Mouse (Mus musculus) limb, embryonic 15.5 days (tissue): Measurements from ENCODE around the gene Gm20388. TPM values are rescaled to one million over a fixed set of nuclear protein-coding genes. Genes with fewer than 3 reads are reported as not detected.

Experiments
- ATAC-seq: fragments of 200-750 bp; cut with Nextera tagmentation; 2 replicates; pipeline ENCODE4 v1.8.0; 2017; ENCODE audit warnings: low read depth, moderate TSS enrichment; ENCODE audit not compliant: insufficient number of reproducible peaks, low FRiP score, low TSS enrichment
- H3K27ac ChIP-seq: fragments of 300-500 bp; sonication (generic); 2 replicates; pipeline ENCODE4 v1.5.1; 2015; ENCODE audit warnings: moderate library complexity, mild to moderate bottlenecking, inconsistent platforms
- H3K27me3 ChIP-seq: fragments of 300-500 bp; sonication (generic); 2 replicates; pipeline ENCODE4 v1.6.1; 2015; ENCODE audit warnings: inconsistent platforms
- H3K36me3 ChIP-seq: fragments of 300-500 bp; sonication (generic); 2 replicates; pipeline ENCODE4 v1.6.1; 2015; ENCODE audit warnings: inconsistent platforms
- H3K4me1 ChIP-seq: fragments of 300-500 bp; sonication (generic); 2 replicates; pipeline ENCODE4 v1.6.1; 2015; ENCODE audit warnings: inconsistent platforms
- H3K4me2 ChIP-seq: fragments of 300-500 bp; sonication (generic); 2 replicates; pipeline ENCODE4 v1.6.1; 2015; ENCODE audit warnings: mild to moderate bottlenecking, inconsistent platforms
- H3K4me3 ChIP-seq: fragments of 300-500 bp; sonication (generic); 2 replicates; pipeline ENCODE4 v1.5.1; 2015; ENCODE audit warnings: mild to moderate bottlenecking, inconsistent platforms
- H3K9ac ChIP-seq: fragments of 300-500 bp; sonication (generic); 2 replicates; pipeline ENCODE4 v1.6.1; 2015; ENCODE audit warnings: inconsistent platforms
- H3K9me3 ChIP-seq: fragments of 300-500 bp; sonication (generic); 2 replicates; pipeline ENCODE4 v1.6.1; 2016; ENCODE audit warnings: inconsistent platforms
- whole genome bisulfite sequencing: fragments of 180-500 bp; shearing (Covaris S2); methylation state at CpG from one replicate; pipeline ENCODE4 v1.1.7; 2015; 5-methylcytosine and 5-hydroxymethylcytosine counted together
- polyA plus RNA-seq: library from polyadenylated mRNA; unstranded; fragments of >200 nt; fragmentation: Nextera tagmentation; extraction: Ambion mirVana; gene quantifications from 2 replicates; pipeline ENCODE4 v1.2.1, GENCODE M21; 2015

Gene Gm20388
- polyA plus RNA-seq, 1 experiment from 2014 or later = 4.9 TPM

GRCm38 (mm10) chr8:123710335-123710734 is 3799.7 kb downstream of the Gm20388 start:
- Histone ChIP-seq H3K4me1 (peaks cover 7% of the 10 kb centered on the region), H3K9me3 (no peaks in the 10 kb centered on the region), H3K36me3 (no peaks in the 10 kb centered on the region), H3K4me2 (no peak overlapping the region), H3K4me3 (no peak overlapping the region), H3K27ac (no peak overlapping the region), H3K9ac (no peak overlapping the region), H3K27me3 (no peaks in the 10 kb centered on the region)
- WGBS = 86% methylated on average over 5 of the region's 5 CpGs
- no peak for ATAC-seq

DNA sequence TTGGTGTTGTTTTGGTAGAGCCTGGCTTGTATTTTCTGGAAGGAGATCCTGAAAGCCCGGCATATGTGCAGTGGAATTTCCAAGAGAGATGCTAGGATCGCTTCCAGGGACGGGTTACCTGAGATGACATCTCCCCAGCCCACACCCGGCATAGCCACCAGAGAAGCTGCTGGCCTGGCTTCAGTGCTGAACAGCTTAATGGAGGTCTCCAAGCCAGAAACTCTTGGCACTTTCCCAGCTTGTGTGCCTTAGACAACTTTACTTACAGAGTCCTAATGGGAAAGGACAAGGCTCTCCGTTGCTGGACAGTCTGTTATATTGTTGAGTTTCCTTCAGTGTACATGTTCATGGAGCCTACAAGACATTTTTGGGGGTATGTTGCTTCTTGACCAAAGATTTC is 3803.8 kb downstream of the Gm20388 start:
- Histone ChIP-seq H3K9me3 (no peaks in the 10 kb centered on the region), H3K9ac (no peak overlapping the region), H3K4me2 (no peak overlapping the region), H3K4me1 (peaks cover 19% of the 10 kb centered on the region), H3K27me3 (no peaks in the 10 kb centered on the region), H3K36me3 (no peaks in the 10 kb centered on the region), H3K27ac (no peak overlapping the region), H3K4me3 (no peak overlapping the region)
- ATAC-seq = no peak
- WGBS = 84% methylated on average over 5 of the region's 5 CpGs

- peaks cover 19% of the 10 kb centered on the region for H3K4me1 ChIP-seq
- H3K9ac ChIP-seq = no peak overlapping the region
- 32% methylated on average over 13 of the region's 13 CpGs for WGBS
- H3K27ac ChIP-seq = no peak overlapping the region
- H3K36me3 ChIP-seq = no peaks in the 10 kb centered on the region
- H3K4me3 ChIP-seq = no peak overlapping the region
- no peaks in the 10 kb centered on the region for H3K9me3 ChIP-seq
- no peaks in the 10 kb centered on the region for H3K27me3 ChIP-seq
- ATAC-seq = no peak
- H3K4me2 ChIP-seq = no peak overlapping the region
Measured at GRCm38 (mm10) chr8:123715916-123716592, 3805.4 kb downstream of the Gm20388 start.

DNA sequence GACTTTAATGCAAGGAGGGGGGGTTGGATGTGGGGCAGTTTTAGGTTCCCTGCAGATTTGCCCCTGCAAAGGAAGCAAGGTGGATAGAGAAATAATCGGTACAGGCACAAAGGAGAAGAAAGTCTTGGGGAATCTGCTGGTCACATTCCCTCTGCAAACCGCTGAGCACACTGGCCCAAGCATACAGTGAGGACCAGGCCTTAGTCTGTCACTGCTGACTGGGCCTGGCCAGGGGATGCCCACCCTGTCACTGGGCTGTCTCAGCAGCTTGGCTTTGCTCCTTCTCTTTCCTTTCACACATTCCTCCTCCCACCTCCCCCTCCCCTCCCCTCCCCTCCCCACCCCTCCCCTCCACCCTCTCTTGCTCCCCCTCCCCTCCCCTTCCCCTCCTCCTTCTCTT is 3806.5 kb downstream of the Gm20388 start:
- 44% methylated on average over 2 of the region's 2 CpGs for WGBS
- H3K9ac ChIP-seq = no peak overlapping the region
- no peak overlapping the region for H3K27ac ChIP-seq

DNA sequence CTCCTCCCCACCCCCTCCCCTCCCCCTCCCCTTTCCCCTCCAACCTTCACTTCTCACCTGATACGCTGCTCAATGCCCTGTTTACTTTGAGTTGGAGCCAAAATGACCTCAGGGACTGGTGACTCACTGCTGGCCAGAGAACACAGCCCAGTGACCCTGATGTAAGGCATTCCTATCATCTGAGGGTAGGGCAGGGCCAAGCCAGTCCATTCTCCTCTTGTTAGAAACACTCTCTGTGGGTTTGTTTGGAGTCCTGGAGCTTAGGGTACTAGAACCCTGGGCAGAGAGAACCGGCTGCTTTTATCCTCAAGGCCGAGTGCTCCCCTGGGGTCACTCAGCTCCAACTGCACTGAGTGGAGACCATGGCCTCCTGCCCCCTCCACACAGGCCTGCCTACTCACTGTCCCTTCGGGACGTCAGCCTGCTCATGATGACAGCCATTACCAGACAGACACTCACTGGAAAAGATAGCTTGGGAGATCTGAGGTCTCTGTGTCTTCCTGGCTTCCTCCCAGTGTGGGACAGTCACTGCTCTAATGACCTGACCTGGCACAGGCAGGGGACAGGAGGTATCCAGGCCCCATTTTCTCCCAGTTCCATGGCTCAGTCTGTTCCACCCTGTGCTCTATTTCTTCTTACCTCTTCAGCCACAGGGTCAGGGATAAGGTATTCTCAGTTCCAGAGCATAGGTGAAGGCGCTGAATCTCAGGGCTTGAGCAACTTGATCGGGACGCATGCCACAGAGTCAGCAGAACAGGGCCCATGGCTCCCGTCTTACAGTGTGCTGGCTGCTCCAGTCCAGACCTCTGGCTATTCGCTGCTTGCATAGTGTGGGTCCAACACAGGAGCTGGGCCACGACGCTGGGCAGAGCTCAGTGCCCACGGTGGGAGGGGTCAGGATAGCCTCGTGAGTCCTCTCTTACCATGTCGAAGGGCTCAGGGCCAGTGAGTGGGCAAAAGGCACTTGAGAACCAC is 3807.2 kb downstream of the Gm20388 start:
- H3K27me3 ChIP-seq = no peaks in the 10 kb centered on the region
- H3K36me3 ChIP-seq = no peaks in the 10 kb centered on the region
- no peak overlapping the region for H3K27ac ChIP-seq
- no peaks in the 10 kb centered on the region for H3K9me3 ChIP-seq
- H3K9ac ChIP-seq = no peak overlapping the region
- peaks cover 19% of the 10 kb centered on the region for H3K4me1 ChIP-seq
- peak; percentile 38; the same call in 1 of the 2 replicates for ATAC-seq
- WGBS = 70% methylated on average over 15 of the region's 15 CpGs
- H3K4me3 ChIP-seq = no peak overlapping the region
- no peak overlapping the region for H3K4me2 ChIP-seq

More for the DNA sequence above, 3806.5 kb downstream of the Gm20388 start:
- no peak overlapping the region for H3K4me2 ChIP-seq
- ATAC-seq = no peak
- H3K9me3 ChIP-seq = no peaks in the 10 kb centered on the region
- H3K4me1 ChIP-seq = peaks cover 19% of the 10 kb centered on the region
- H3K27me3 ChIP-seq = no peaks in the 10 kb centered on the region
- no peak overlapping the region for H3K4me3 ChIP-seq
- no peaks in the 10 kb centered on the region for H3K36me3 ChIP-seq

DNA sequence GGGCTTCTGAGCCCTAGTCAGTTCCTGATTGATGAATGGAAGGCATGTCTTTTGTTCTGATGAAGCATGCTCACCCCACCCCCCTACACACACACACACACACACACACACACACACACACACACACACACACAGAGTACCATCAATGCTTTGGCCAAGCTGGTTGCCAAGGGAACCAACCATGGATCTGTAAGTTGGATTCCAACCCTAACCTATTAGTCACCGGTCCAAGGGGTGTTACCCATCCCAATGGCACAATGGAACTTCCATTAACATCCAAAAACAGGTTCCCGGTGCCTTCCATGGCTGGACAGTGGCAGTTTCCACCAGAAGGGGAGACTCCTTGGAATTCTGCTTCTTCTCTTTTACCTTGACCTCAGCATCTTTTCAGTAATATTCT is 3808.1 kb downstream of the Gm20388 start:
- Histone ChIP-seq H3K9ac (no peak overlapping the region), H3K36me3 (no peaks in the 10 kb centered on the region), H3K27me3 (no peaks in the 10 kb centered on the region), H3K4me1 (peaks cover 19% of the 10 kb centered on the region), H3K4me2 (no peak overlapping the region), H3K27ac (no peak overlapping the region), H3K4me3 (no peak overlapping the region), H3K9me3 (no peaks in the 10 kb centered on the region)
- no peak for ATAC-seq
- WGBS = 98% methylated on average over 2 of the region's 2 CpGs

- 78% methylated on average over 6 of the region's 6 CpGs for WGBS
- no peaks in the 10 kb centered on the region for H3K9me3 ChIP-seq
- H3K36me3 ChIP-seq = no peaks in the 10 kb centered on the region
- H3K27ac ChIP-seq = no peak overlapping the region
- no peak overlapping the region for H3K4me2 ChIP-seq
- ATAC-seq = no peak
- no peaks in the 10 kb centered on the region for H3K27me3 ChIP-seq
- H3K4me1 ChIP-seq = peaks cover 19% of the 10 kb centered on the region
- no peak overlapping the region for H3K9ac ChIP-seq
- H3K4me3 ChIP-seq = no peak overlapping the region
Measured at GRCm38 (mm10) chr8:123719280-123719679, 3808.6 kb downstream of the Gm20388 start.

DNA sequence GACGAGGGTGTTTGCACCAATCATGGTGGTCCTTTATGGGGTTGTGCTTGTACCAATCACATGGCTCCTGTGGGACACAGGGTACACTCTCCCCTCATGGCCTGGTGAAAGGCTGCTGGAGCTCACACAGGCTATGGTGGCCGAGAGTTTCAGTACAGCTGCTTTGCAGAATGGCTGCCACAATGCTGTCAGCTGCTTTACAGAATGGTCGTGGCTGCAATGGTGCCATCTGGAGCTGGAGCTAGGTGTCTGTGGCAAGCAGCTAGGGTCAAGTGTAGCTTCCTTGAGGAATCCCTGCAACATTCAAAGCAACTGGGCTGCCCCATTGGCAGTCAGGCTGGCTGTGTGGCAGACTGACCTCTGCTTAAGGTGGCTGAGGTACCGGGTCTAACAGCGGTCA is 3809.2 kb downstream of the Gm20388 start:
- WGBS = 54% methylated on average over 5 of the region's 5 CpGs
- no peaks in the 10 kb centered on the region for H3K27me3 ChIP-seq

DNA sequence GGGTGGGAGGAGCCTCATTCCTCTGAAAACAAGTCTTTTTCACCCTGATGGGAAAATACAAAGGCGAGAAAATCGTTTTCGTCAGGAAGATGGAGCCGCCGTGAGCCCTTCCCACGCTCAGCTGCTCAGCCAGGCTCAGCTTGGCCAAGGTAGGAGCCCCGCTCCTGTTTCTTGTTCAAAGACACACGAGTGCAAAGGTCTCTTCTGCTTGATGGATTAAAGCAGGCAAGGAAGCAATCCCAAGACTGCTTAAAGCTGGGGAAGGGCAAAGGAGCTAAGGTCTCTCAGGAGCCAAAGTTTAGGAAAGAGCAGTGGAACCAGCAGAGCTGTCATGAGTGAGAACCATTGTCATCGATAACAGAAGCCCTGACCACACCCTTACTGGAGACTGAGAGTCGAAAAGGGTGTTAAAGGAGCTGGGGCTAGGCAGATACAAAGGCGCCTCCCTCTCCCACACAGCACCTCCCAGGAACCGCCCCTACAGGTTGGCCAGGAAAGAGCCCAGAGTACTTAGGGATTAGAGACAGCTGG is 3809.9 kb downstream of the Gm20388 start:
- Histone ChIP-seq H3K4me1 (peaks cover 19% of the 10 kb centered on the region), H3K27ac (no peak overlapping the region), H3K9ac (no peak overlapping the region), H3K4me2 (no peak overlapping the region), H3K9me3 (no peaks in the 10 kb centered on the region), H3K27me3 (no peaks in the 10 kb centered on the region), H3K36me3 (no peaks in the 10 kb centered on the region), H3K4me3 (no peak overlapping the region)
- no peak for ATAC-seq
- 21% methylated on average over 12 of the region's 12 CpGs for WGBS

More for the DNA sequence above, 3809.2 kb downstream of the Gm20388 start:
- Histone ChIP-seq H3K9me3 (no peaks in the 10 kb centered on the region), H3K4me3 (no peak overlapping the region), H3K4me2 (no peak overlapping the region), H3K27ac (no peak overlapping the region), H3K4me1 (peaks cover 19% of the 10 kb centered on the region), H3K36me3 (no peaks in the 10 kb centered on the region), H3K9ac (no peak overlapping the region)
- no peak for ATAC-seq

- no peak for ATAC-seq
- Histone ChIP-seq H3K9me3 (no peaks in the 10 kb centered on the region), H3K4me3 (no peak overlapping the region), H3K4me2 (no peak overlapping the region), H3K9ac (no peak overlapping the region), H3K36me3 (no peaks in the 10 kb centered on the region), H3K27ac (no peak overlapping the region), H3K27me3 (no peaks in the 10 kb centered on the region), H3K4me1 (peaks cover 10% of the 10 kb centered on the region)
- WGBS = 88% methylated on average over 5 of the region's 5 CpGs
Measured at GRCm38 (mm10) chr8:123722245-123722644, 3811.6 kb downstream of the Gm20388 start.

- ATAC-seq = no peak
- Histone ChIP-seq H3K4me3 (no peak overlapping the region), H3K27me3 (peaks cover 3% of the 10 kb centered on the region; the same call in 1 of the 2 replicates), H3K27ac (no peak overlapping the region), H3K36me3 (no peaks in the 10 kb centered on the region), H3K4me2 (no peak overlapping the region), H3K9me3 (no peaks in the 10 kb centered on the region), H3K4me1 (peaks cover 22% of the 10 kb centered on the region), H3K9ac (no peak overlapping the region)
- WGBS = 87% methylated on average over 10 of the region's 10 CpGs
Measured at GRCm38 (mm10) chr8:123724752-123725151, 3814.1 kb downstream of the Gm20388 start.

DNA sequence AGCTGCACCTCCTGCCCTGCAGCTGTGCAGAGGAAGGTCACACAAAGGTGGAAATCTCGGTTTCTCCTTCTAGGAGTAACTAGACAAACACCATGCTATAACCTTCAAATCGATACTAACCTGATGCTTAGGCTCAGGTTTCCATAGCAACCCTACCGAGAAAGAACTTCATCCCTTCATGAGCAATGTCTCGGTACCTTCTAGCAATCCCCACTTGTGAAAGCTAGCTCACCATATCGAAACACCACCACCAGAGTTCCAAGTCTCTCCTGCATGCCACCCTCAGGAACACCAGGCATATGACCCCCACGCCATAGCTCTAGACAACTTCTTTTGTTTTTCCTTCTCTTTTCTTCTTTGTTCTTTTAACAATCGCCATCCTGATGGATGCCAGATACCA is 3814.6 kb downstream of the Gm20388 start:
- Histone ChIP-seq H3K27me3 (peaks cover 3% of the 10 kb centered on the region; the same call in 1 of the 2 replicates), H3K9ac (no peak overlapping the region), H3K36me3 (no peaks in the 10 kb centered on the region), H3K27ac (no peak overlapping the region), H3K9me3 (no peaks in the 10 kb centered on the region), H3K4me1 (peaks cover 26% of the 10 kb centered on the region), H3K4me3 (no peak overlapping the region), H3K4me2 (no peak overlapping the region)
- WGBS = 66% methylated on average over 7 of the region's 7 CpGs
- ATAC-seq = no peak
